Mouse (Mus musculus) cerebellum, adult 18-20 months (tissue): ENCODE data around the gene Kptn.

Source experiments
- DNase-seq, 2 experiments: peaks; one replicate each; pipeline ENCODE4 v3.0.0; 2021

Kptn gene

DNA sequence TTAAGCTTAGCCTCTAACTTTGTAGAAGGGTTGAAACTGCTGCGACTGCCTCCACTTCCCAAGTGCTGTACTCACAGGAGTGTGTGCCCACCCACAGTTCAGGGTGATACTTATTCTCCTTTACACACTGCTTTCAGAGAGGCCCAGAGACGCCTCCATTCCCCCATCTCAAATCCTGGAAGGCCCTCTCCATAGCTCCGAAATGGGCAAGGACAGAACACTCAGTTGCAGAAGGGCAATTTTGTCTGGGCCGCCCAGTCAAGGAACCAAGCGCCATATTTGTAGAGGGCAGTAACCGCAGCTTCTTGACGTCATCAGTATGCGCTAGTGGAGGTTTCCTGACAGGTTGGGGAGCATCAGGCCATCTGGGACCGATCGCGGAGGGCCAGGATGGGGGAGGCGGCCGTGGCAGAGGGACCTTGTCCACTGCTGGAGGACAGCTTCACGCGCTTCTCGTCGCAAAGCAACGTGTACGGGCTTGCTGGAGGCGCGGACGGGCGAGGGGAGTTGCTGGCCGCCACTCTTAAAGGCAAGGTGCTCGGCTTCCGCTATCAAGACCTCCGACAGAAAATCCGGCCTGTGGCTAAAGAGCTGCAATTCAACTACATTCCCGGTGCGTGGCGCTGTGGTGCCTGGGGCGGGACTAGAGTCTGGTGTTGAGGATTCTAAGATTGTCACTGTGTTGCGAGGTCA lies at the start of gene Kptn:
TSS of gene Kptn (plus strand) at position 327 of the 693 bp plus-strand sequence.
- peak; percentile 89 to 97 for DNase-seq

DNA sequence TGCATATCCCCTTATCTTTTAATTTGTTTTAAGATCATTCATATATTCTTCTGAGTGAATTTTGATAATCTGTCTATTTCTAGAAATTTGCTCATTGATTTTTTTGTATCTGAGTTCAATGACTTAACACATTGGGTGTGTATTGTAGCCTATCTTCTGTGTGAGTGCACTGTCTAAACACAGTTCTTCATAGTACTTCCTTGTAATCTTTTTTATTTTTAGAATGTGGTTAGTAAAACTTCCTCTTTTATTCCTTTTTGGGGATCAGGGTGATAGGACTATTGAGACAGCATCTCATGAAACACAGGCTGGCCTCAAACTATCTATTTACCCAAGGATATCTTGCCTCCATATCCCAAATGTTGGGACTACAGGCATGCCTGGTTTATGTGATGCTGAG lies 48.8 kb upstream of the Kptn start:
- DNase-seq, result no peak

DNA sequence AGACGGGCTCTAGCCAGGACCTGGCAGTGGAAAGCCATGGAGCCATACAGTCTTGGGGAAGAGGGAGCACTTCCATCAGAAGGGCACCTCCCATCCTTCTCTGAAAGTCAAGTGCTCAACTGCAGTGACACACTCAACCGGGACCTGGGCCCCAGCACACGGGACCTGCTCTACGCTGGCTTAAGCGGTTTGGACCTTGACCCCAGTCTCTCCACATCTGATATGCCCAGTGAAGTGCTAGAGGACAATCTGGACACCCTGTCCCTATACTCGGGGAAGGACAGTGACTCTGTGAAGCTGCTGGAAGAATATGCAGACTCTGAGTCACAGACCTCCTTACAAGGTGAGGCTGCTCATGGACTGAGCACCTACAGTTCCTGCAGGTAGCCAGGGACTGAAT lies 47.8 kb upstream of the Kptn start:
- DNase-seq, result no peak

DNA sequence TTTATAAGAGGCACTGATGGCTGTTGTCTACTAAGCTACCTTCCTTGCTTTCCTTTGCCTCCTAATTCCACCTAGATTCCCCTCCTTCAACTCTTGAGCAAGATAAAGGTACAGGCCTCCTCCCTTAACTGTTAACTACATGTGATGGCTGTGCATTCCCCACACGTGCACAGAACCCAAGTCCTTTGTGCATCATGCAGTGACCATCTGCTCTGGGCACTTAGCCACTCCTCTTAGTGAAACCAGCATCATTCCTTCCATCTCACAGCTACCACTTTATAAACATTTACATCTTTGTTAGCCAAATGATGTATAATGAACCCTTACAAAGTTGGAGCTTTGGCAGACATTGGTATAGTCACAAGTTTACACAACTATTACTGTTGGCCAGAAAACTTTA lies 39.7 kb upstream of the Kptn start:
- no peak for DNase-seq

DNA sequence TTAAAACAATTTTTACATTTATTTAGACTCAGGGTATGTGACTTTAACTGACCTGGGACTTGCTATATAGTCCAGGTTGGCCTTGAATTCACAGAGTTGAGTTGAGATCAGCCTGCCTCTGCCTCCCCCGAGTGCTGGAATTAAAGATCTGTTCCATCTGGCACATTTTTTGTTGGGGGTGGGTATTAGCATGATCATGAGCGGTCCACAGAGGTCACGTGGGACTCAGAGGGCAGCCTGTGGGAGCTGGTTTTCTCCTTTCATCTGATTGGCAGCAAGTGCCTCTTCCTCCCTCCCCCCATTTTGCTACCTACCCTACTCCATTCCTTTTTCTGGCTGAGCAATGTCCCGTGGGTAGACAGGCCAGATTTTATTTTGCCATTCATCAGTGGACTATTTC lies 39.1 kb upstream of the Kptn start:
- no peak for DNase-seq

DNA sequence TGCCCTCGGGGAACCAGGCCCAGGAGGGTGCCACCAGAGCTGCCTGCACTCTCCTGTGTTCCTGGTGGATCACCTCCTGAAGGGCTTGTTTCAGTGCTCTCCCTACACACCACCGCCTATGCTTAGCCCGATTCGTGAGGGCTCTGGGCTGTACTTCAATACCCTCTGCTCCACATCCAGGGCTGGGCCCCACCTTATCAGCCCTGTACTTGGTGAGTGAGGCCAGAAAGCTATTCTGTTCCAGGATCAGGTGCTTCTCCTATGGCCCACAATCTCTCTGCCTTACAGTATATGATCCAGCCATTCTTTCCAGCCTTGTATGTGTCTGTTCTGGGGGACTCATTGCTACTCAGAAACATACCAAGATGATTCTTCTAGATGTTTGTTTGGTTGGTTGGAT lies 36.3 kb upstream of the Kptn start:
- no peak for DNase-seq

DNA sequence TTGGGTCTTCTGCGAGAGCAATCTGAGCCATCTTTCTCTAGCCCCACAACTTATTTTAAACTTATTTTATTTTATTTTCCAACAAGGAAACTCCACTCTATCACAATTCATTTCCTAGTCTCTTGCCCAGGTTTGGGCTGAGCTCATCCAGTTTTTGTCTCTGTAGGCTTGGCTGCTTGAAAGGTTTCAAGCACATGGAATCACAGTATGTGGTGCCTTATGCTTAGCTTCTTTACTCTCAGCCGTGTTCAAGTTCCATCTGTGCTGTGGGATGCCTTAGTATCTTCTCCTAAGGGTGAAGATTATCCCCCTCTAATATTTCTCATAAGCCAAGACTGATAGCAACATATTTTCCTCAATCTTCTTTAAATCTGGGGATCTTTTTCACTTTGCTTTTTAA lies 32.1 kb upstream of the Kptn start:
- DNase-seq, result peak; percentile 45 to 57

DNA sequence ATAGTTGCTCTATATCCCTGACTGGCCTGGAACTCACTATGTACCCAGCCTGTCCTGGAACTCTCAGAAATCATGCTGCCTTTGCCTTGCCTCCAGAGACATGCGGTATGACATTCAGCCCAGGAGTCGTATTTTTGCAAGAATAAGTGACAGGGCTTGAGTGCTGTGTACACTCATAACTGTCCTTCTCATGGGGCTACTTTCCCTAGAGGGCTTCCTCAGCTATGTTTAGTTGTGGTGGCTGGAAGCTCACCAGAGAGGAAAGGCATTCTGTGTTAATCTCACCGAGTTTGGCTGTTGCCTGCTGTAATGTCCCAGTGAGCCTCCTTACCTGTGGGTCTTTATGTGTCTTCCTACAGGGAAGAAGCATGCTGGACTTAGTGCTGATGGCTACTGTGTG lies 25.1 kb upstream of the Kptn start:
- DNase-seq, result no peak

DNA sequence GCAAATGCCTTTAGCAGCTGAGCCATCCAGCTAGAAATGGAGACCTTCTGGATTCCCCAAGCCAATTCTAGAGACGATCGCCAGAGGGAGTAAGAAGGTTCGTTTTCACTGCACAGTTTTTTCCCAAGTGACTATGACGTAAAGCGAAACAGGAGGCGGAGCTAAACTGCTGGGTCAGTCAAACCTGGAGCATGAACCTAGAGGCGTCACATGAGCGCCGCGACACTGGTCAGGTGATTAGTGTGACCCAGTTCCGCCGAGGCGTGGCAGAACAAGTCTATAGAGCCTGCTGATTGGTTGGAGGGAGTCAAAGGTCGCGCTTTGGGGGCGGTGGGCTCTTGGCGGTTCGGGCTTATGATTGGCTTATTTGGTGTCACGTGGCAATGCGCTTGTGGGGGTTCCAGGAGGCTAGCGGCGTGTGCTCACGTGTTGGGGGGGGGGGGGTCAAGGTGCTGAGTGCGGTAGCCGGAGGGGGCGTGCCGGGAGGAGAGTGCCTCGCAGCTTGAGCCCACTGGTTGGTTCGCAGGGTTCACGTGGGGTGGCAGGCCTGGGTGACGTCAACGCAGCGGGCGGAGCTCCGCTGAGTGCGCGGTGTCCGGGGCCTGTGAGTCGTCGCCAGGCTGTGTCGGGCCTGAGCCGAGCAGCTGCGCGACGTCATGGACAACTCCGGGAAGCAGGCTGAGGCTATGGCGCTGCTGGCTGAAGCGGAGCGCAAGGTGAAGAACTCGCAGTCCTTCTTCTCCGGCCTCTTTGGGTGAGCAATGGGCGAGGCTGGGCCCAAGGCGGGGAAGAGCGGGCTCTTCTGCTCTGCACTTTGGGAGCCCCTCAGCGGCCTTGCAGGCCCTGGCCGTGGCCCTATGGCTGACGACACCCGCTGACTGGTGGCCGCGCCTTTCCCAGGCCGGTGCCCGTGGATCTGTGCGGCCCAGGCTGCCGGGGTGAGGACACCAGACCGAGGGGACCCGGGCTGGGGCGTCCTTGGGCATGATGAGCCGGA lies 21.4 kb upstream of the Kptn start, which contains the start of gene Napa:
TSS of gene Napa (plus strand) at position 438 of the 997 bp plus-strand sequence.
- DNase-seq, result peak; percentile 98 to 100

DNA sequence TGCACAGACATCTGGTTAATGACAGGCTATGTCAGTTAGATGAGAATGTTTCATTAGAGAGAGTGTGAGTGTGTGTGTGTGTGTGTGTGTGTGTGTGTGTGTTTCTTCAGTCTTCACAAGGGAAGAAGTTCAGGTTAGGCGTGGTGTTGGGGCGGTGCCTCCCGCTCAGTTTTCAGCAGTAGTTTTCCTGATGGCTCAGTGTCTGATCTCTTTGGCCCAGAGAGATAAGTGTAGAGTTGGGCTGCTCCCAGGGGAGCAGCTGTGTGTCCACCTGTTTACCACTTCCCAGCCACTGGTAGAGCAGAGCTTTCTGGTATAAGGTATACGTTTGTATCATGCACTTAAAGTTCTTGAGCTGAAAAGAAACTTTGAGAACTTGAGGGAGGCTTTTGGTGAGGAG lies 19.8 kb upstream of the Kptn start:
- no peak for DNase-seq

DNA sequence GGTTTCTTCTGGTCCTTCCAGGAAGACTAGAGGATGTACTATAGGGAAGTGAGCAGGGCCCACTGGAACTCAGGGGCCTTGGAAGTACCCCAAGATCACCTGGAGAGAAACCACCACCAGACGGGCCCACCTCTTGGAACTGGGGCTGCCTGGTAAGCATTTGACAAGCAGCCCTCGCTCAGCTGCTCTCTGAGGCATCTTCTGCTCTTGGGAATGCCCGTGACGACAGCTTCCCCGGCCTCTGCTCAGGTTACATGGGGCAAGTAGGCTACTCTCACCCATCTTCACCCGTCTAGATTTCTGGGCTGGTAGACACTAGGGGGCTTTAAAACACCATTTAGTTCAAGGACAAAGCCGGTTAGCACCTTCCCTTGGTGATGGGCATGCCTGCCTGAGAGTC lies 18.6 kb upstream of the Kptn start:
- no peak for DNase-seq

DNA sequence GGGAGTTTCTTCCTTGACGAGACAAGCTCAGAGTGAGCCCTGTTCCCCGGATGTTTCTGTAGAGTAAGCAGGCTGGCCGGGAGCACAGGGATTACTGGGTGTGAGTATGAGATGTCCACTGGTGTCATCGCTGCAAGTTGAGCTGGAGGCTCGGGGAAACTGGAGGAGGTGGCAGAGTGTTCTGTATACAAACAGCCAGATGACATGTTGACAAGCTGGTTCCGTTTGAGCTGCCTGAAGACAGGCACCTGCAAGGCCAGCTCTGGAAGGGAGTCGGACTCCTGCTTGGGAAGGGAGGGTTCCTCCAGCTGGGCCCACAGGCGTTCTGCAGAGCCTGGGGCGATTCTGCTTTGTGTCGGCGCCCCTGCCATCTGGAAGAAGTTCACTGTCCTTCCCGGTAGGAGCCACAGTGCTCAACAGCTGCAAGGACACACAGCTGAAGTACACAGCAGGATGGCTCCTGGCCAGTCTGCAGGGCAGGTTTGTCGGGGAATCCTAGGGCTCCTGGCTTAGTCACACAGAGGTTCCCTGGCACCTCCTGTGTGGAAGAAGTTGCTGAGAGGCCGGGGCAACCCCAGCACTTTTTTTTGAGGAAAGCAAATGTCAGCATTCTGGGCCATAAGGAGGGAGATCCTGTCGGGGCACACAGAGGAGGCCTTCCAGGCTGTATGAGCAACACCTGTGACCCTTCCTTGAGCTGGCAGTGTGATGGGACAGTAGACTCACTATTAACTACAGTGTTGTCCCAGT lies 17.8 kb upstream of the Kptn start:
- peak in 1 of 2 experiments; percentile 47 for DNase-seq

DNA sequence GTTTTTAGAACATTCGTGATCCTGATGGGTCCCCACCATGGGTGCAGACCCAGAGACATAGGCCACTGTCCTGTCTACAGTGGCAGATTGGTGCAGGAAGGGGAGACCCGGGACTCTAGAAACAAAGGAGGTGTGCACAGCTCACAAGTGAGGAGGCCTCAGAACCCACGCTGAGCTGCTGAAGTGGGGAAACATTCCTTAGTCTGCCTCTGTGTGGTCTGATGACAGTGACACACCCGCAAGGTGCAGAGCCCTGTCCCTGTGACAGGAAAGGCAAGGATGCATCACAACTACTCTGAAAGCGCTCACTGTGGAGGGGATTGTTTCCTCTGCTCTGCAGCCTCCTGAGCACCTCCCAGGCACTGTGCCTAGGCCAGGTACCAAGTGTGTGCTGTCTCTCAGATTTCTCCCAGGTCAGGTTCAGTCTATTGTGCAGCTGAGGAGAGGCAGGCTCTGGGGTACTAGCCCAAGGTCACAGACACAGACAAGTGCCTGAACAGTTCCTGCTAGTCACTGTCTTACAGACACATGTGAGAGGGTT lies 16.9 kb upstream of the Kptn start:
- peak in 1 of 2 experiments; percentile 39 for DNase-seq

DNA sequence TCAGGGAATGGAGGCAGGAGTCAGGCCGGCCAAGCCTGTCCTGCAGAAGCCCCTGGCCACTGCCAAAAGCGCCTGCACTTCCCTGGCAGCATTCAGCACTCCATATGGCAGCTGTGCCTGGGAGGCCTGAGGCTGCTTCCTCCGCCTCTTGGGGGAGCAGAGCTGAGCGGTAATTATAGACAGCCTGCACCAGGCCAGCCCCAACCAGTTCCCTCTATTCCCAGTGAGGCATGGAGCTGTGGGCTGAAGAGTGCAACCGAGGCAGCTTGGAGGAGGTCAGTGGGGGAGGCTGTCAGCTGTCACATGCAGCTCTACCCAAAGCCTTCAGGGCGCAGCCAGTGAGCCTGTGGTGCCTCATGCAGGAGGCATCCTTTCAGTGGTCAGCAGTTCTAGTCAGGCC lies 15.9 kb upstream of the Kptn start:
- DNase-seq, result peak; percentile 89 to 96

DNA sequence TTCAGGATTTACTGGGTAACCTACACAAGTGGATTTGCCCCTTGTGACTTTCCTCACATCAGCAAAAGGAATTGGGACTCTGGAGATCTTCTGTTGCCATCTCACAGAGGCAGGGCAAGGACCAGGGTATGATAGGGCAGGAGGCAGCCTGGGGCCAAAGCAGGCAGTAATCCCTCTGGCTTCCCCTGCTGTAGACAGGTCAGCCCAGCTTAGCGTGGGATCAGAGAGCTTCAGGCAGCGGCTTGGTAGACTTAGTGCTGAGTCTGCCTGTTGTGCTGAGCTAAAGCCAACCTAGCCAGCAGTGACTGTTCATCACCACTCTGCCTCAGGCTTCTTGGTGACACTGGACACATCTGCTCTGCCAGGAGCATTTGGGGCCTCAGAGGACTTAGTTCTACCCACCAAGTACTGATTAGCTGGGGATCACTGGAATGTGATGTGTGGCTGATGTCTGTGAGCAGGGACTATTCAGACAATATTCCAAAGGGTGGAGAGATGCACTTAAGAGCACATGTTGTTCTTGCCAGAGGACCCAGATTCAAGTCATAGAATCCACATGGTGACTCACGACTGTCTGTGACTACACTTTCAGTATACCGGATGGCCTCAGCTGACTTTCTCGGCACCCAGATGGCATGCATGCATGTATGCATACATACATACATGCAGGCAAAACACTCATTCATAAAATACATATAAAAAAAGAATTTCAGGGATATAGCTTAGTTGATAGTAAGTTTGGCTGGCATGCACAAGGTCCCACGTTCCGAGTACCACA lies 14.9 kb upstream of the Kptn start:
- DNase-seq, result peak in 1 of 2 experiments; percentile 38

DNA sequence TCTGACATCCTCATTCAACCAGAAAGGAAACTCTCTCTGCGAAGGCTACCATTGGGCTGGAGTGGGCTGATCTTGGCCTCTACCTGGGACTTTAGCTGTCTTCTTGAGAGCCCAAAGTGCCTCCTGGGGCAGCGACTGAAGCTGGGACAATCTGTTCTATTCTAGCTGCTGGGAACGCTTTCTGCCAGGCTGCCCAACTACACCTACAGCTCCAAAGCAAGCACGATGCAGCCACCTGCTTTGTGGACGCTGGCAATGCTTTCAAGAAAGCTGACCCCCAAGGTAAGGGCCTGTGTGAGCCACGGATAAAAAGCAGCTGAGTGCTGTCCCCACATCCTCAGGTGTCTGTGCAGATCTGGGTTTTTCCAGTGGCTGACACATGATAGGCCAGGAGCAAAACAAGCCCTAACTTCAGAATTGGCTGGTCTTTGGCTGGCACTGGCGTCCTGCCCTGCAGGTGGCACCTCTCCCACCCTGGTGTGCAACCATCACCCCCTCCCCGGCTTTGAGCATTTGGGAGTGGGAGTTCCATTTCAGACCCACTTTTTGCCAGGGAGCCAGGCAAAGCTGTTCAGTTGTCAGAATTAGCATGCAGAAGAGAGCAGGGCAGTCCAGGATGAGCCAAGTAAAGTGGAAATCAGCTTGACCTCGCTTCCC lies 10.7 kb upstream of the Kptn start:
- peak in 1 of 2 experiments; percentile 47 for DNase-seq

DNA sequence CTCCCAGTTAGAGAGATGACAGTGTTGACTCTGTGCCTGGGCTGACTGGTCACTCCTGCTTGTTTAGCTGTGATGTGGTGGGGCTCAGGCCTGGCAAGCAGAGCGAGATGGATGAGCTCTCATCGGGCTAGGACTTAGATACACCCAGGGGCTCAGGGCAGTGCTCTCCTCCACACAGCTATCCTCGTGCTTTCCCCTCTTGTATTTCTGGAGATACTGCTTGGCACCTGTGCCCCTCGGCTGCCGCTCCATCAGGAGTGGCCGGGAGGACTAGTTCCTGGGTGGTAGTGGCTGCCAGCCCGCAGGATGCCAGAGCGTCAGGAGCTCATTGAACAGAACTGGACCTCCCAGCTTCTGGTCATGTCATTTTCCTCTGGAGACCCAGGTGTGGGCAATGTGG lies 9.5 kb upstream of the Kptn start:
- DNase-seq, result no peak

DNA sequence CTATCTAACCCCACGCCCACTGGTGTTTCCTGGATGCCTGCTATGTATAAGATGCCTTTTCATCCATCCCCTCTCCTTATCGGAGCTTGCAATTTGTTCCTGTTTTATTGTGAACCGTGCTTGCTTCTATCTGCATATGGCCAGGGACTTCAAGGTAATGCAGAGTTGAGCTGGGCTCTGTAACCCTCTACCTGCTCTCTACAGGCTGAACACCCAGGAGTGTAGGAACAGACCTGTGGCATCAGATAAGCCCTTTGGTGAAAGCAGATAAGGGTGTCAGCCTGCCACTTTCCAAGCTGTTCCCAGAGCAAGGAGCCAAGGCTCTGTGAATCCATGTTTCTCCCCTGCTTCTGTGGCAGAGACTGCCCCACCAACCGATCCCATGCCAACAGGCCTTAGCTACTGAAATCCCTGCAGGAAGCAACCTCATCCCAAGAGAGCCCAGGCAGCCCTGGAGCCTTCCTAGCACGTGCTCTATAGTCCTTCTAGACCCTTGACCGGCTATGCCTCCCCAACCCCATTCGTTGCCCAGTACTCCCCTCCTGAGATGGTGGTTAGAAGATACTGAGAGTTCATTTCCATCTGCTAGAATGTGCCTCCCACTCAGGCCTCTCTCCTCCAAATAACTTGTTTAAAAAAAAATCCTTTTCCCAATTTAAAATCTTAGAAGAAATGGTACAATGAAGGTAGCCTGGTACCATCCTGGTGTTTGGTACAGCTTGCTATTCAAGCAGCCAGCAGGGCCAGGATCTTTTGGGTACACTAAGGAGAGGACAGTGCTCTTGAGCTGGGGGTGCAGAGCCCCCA lies 8.2 kb upstream of the Kptn start:
- no peak for DNase-seq

DNA sequence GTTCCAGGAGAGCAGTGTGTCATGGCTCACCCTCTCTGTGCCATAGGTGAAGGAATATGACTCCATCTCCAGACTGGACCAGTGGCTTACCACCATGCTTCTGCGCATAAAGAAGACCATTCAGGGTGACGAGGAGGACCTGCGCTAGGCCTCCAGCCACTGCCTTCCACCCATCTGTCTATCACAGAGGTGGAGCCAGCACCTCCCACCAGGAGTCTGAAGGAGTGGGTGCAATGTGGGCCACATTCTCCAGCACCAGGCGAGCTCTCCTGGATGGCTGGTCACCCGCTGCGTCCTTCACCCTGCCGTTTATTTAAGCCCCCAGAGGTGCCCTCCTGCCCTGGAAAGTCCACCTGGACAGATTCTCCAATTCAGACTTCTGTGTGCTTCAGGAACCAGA lies 3.3 kb upstream of the Kptn start:
- DNase-seq, result no peak

DNA sequence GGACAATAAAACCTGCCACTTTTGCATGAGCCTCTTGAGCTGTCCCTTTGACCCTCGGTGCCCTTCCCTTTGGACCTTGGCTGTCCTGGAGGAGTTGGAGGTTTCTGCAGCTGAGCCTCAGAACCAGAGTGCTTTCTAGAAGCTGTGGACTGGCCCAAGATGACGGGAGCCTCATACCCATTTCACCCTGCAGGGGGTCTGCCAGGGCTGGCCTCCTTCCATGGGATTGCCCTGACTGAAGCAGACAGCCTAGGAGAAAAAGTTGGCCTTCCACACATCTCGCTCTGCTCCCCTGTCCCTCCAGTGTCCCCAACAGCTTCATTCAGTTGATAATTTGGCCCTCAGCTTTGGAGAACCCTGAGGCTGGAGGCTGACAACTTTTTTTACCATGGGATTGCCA lies 2.6 kb upstream of the Kptn start:
- DNase-seq, result peak; percentile 52 to 63

DNA sequence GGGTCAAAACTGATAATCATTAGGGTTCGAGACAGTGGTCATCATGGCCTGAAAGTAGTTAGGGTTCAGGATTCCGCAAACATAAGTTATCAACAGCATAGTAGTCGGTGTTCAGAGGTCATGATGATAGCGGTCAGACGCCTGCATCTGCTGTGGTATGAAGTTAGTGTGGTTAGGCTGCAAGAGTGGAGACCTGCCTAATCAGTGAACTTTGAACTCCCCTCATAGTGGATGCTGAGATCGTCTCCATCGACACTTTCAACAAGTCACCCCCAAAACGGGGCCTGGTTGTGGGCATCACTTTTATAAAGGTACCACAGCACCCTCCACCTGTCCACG lies 536 bp downstream of the Kptn start:
- no peak for DNase-seq
